Mouse (Mus musculus) activated CD4-positive, CD25-positive, alpha-beta regulatory T cell, adult 4 months (primary cell): ENCODE measurements around the gene Klk1b11. TPM values are rescaled to one million over a fixed set of nuclear protein-coding genes. Genes with fewer than 3 reads are reported as not detected.
"Not testable (repeated sequence)": the region's sequence is repeated elsewhere in the genome, so short reads cannot be mapped to it uniquely, and the experiment has no call there.

Experiments
- ATAC-seq: one replicate; pipeline ENCODE4 v1.8.0; 2017
- polyA plus RNA-seq, 2 experiments: library from polyadenylated mRNA; unstranded; fragments of 100-300 nt; shearing (Covaris generic); gene quantifications; one replicate each; pipeline ENCODE4 v1.2.1; 2017

Klk1b11 gene
- polyA plus RNA-seq = not detected

DNA sequence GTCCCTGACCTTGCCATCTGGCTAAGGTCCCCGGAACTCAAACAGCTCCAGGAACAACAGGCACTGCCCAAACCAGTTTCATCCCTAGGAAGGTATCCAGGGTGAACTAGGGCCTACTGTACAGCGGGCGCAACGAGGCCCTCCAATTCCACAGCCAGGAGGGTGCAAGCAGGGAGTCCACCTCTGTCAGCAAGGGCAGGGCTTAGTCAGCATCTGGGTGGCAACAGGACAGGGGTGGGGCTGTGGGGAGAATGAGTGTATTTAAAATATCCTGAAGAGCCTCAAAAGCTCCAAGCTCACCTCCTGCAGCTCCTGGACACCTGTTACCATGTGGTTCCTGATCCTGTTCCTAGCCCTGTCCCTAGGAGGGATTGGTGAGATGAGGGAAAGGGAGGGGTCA, at the start of gene Klk1b11:
Klk1b11 (plus strand) TSS at position 301 of the 400 bp plus-strand sequence.
- not testable (repeated sequence) for ATAC-seq

DNA sequence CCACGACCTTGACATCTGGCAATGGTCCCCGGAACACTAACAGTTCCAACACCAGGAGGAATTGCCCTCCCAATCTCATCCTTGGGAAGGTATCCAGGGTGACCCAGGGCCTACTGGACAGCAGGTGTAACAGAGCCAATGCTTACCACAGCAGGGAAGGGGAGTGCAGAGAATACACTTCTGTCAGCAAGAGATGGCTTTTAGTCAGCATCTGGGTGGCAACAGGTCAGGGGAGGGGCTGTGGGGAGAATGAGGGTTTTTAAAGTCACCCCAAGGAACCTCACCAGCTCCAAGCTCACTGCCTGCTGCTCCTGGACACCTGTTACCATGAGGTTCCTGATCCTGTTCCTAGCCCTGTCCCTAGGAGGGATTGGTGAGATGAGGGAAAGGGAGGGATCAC, 45.3 kb upstream of the Klk1b11 start, which contains the start of gene Klk1b8:
Klk1b8 (plus strand) TSS at position 301 of the 400 bp plus-strand sequence.
- ATAC-seq = no peak

GRCm38 (mm10) chr7:43952703-43953102, 43.0 kb upstream of the Klk1b11 start:
- no peak for ATAC-seq

GRCm38 (mm10) chr7:43966451-43966850, 29.2 kb upstream of the Klk1b11 start, which contains the start of gene Klk1b1:
Gene Klk1b1 (plus strand): TSS chr7:43966751.
- no peak for ATAC-seq

DNA sequence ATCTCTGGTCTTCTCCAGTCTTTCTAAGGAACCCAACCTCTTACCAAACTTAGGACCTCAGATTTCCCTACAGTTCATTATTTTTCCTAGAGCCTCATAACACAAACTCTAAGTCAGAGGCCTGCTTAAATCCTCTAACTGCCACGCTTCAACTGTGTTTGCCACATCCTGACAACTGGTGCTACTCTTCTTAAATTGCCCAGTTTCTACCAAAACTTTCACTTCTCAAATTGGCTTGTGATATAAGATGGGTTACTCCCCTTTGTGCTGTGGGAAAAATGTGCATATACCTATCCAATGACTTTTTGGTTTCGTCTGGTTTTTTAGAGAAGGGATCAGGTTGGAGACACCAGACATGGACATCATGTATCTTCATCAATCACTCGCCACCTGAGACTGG, 28.6 kb upstream of the Klk1b11 start:
- no peak for ATAC-seq

- no peak for ATAC-seq
Observed at GRCm38 (mm10) chr7:43967612-43968011, 28.1 kb upstream of the Klk1b11 start.

DNA sequence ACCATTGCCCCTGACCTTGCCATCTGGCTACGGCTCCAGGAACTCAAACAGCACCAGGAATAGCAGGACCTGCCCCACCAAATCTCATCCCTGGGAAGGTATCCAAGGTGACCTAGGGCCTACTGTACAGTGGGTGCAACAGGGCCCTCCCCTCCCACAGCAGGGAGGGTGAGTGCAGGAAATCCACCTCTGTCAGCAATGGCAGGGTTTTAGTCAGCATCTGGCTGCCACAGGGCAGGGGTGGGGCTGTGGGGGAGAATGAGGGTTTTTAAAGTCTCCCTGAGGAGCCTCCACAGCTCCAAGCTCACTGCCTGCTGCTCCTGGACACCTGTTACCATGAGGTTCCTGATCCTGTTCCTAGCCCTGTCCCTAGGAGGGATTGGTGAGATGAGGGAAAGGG, 19.9 kb upstream of the Klk1b11 start, which contains the start of gene Klk1b9:
Klk1b9 (plus strand) TSS at position 301 of the 400 bp plus-strand sequence.
- ATAC-seq = not testable (repeated sequence)

DNA sequence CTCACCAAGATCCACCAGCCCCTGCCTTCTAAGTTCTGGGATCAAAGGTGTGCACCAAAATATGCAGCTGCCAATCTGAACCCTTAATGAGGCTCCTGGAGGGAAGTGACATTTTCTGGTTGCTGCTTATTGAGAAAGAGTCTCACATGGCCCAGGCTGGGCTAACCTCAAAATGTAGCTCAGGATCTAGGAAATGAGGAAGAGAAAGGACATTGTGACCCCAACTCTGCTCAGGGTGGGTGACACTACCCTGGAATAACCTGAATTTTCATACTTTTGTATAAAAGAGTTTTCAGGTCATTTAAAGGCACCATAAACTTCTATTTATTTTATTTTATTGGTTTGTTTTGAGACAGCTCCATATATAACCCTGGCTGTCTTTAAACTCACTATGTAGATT, 10.0 kb upstream of the Klk1b11 start:
- no peak for ATAC-seq

DNA sequence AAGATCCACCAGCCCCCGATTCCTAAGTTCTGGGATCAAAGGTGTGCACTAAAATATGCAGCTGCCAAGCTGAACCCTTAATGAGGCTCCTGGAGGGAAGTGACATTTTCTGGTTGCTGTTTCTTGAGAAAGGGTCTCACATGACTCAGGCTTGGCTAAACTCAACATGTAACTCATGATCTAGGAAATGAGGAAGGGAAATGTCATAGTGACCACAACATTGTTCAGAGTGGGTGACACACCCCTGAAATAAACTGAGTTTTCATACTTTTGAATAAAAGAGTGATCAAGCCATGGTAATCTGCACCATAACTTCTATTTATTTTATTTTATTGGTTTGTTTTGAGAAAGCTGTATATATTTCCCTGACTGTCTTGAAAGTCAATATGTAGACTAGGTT, 856 bp upstream of the Klk1b11 start:
- ATAC-seq = not testable (repeated sequence)

DNA sequence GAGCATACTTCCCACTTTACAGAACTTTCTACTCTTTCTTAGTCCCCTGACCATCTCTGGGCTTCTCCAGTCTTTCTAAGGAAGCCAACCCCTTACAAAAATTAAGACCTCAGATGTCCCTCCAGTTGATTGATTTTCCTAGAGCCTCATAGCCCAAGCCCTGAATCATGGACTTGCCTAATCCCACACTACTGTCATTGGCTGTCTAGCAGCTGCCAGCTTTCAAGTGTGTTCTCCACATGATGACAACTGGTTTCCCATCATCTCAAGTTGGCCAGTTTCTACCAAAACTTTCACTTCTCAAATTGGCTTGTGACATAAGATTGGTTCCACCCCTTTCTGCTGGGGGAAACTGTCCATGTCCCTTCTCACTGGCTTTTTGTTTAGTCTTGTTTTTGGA, 9.2 kb downstream of the Klk1b11 start:
- ATAC-seq = no peak

DNA sequence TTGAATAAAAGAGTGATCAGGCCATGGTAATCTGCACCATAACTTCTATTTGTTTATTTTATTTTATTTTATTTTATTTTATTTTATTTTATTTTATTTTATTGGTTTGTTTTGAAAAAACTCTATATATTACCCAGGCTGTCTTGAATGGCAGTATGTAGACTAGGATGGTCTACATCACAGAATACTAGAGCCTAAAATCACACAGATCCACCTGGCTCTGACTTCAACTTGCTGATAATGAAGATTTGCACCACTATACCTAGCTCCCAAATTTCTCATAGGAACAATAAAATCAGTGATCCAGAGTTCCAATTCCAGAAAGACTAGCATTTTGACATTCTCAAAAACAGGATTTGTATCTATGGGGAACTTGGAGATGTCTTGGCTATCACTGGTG, 16.2 kb downstream of the Klk1b11 start, which contains the start of gene Klk1b26:
Klk1b26 (plus strand) TSS at position 301 of the 400 bp plus-strand sequence.
- not testable (repeated sequence) for ATAC-seq

DNA sequence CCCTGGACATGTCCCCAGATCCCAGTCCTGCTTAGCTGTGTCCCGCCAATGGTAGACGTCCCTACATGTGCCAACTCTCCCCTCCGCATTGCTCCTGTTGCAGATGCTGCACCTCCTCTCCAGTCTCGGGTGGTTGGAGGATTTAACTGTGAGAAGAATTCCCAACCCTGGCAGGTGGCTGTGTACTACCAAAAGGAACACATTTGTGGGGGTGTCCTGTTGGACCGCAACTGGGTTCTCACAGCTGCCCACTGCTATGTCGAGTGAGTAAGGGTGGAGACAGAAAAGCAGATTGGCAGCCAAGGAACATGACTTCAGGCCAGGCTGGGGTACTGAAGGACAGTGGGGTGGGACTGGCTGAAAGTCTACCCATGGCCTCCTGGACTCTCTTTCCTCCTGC, 19.0 kb downstream of the Klk1b11 start:
- ATAC-seq = not testable (repeated sequence)

- ATAC-seq = no peak
Observed at GRCm38 (mm10) chr7:44015071-44015470, 19.4 kb downstream of the Klk1b11 start.

Other genes starting within 250 kb of the Klk1b11 start
- not detected for gene Klk12, start 227.0 kb upstream of the Klk1b11 start, polyA plus RNA-seq
- gene Klk11, start 221.3 kb upstream of the Klk1b11 start, polyA plus RNA-seq = under 1 TPM in 1 of 2 experiments, not detected in 1; 0.36 TPM
- under 1 TPM in 1 of 2 experiments, not detected in 1; 0.32 TPM for gene Klk10, start 214.8 kb upstream of the Klk1b11 start, polyA plus RNA-seq
- gene Klk9, start 204.0 kb upstream of the Klk1b11 start, polyA plus RNA-seq = not detected
- 100 to 1,000 TPM; 179 to 197 TPM for gene Klk8, start 198.3 kb upstream of the Klk1b11 start, polyA plus RNA-seq
- gene Klk7, start 184.6 kb upstream of the Klk1b11 start, polyA plus RNA-seq = not detected
- gene Klk6, start 171.4 kb upstream of the Klk1b11 start, polyA plus RNA-seq = not detected
- not detected for gene Klk5, start 153.9 kb upstream of the Klk1b11 start, polyA plus RNA-seq
- gene Klk4, start 114.7 kb upstream of the Klk1b11 start, polyA plus RNA-seq = not detected
- not detected for gene Klk15, start 62.1 kb upstream of the Klk1b11 start, polyA plus RNA-seq
- gene Klk1b8, start 45.2 kb upstream of the Klk1b11 start, polyA plus RNA-seq = not detected
- not detected for gene Klk1b1, start 29.1 kb upstream of the Klk1b11 start, polyA plus RNA-seq
- gene Klk1b9, start 19.8 kb upstream of the Klk1b11 start, polyA plus RNA-seq = not detected
- gene Klk1b26, start 16.3 kb downstream of the Klk1b11 start, polyA plus RNA-seq = not detected
- gene Klk1b27, start 56.4 kb downstream of the Klk1b11 start, polyA plus RNA-seq = 1 to 10 TPM; 1.2 to 3.9 TPM
- gene Klk1b21, start 106.5 kb downstream of the Klk1b11 start, polyA plus RNA-seq = not detected
- not detected for gene Klk1b22, start 116.8 kb downstream of the Klk1b11 start, polyA plus RNA-seq
- not detected for gene Klk1b16, start 140.9 kb downstream of the Klk1b11 start, polyA plus RNA-seq
- not detected for gene Klk1b24, start 192.4 kb downstream of the Klk1b11 start, polyA plus RNA-seq
- not detected for gene Klk1b3, start 202.3 kb downstream of the Klk1b11 start, polyA plus RNA-seq
- gene Klk1b4, start 211.6 kb downstream of the Klk1b11 start, polyA plus RNA-seq = not detected
- not detected for gene Klk1b5, start 220.1 kb downstream of the Klk1b11 start, polyA plus RNA-seq
- not detected for gene Klk1, start 229.5 kb downstream of the Klk1b11 start, polyA plus RNA-seq
- gene Gm36864, start 240.3 kb downstream of the Klk1b11 start, polyA plus RNA-seq = not detected